Mouse (Mus musculus) intestine, embryonic 16.5 days (tissue): ENCODE results near the gene Katna1. TPM values are rescaled to one million over a fixed set of nuclear protein-coding genes. Genes with fewer than 3 reads are reported as not detected.
A peak's percentile ranks its signal among the peaks of the same experiment; 100 is the strongest.
"Not testable (repeated sequence)": the region's sequence is repeated elsewhere in the genome, so short reads cannot be mapped to it uniquely, and the experiment has no call there.

Source experiments
- ATAC-seq: fragments of 200-750 bp; cut with Nextera tagmentation; 2 replicates; pipeline ENCODE4 v1.8.0; 2017; ENCODE audit warnings: moderate TSS enrichment, moderate library complexity
- H3K27ac ChIP-seq: fragments of 300-500 bp; sonication (generic); 2 replicates; pipeline ENCODE4 v1.5.1; 2014; ENCODE audit warnings: mild to moderate bottlenecking, low read length
- H3K27me3 ChIP-seq: fragments of 300-500 bp; sonication (generic); replicated peaks from 2 replicates; pipeline ENCODE4 v1.6.1; 2014; ENCODE audit warnings: low read length, control low read depth, mixed read lengths; ENCODE audit not compliant: control insufficient read depth, insufficient read depth
- H3K36me3 ChIP-seq: fragments of 300-500 bp; sonication (generic); 2 replicates; pipeline ENCODE4 v1.6.1; 2014; ENCODE audit warnings: low read length, control low read depth; ENCODE audit not compliant: control insufficient read depth, insufficient read depth
- H3K4me1 ChIP-seq: fragments of 300-500 bp; sonication (generic); 2 replicates; pipeline ENCODE4 v1.6.1; 2014; ENCODE audit warnings: low read length, control low read depth, mixed read lengths; ENCODE audit not compliant: control insufficient read depth, insufficient read depth
- H3K4me2 ChIP-seq: fragments of 300-500 bp; sonication (generic); 2 replicates; pipeline ENCODE4 v1.6.1; 2014; ENCODE audit warnings: low read depth, low read length, control low read depth
- H3K4me3 ChIP-seq: fragments of 300-500 bp; sonication (generic); 2 replicates; pipeline ENCODE4 v1.5.1; 2014; ENCODE audit warnings: mild to moderate bottlenecking, low read length
- H3K9ac ChIP-seq: fragments of 300-500 bp; sonication (generic); 2 replicates; pipeline ENCODE4 v1.6.1; 2014; ENCODE audit warnings: low read depth, low read length
- H3K9me3 ChIP-seq: fragments of 300-500 bp; sonication (generic); 2 replicates; pipeline ENCODE4 v1.6.1; 2016; ENCODE audit warnings: low read length, control low read depth; ENCODE audit not compliant: control insufficient read depth
- WGBS: fragments of 180-500 bp; shearing (Covaris S2); extraction: QIAGEN DNeasy Blood & Tissue Kit; methylation state at CpG from one replicate; pipeline ENCODE4 v1.1.7; 2014; 5-methylcytosine and 5-hydroxymethylcytosine counted together
- polyA plus RNA-seq: library from polyadenylated mRNA; unstranded; fragments of >200 nt; fragmentation: Nextera tagmentation; extraction: Ambion mirVana; gene quantifications from 2 replicates; pipeline ENCODE4 v1.2.1, GENCODE M21; 2015

The Katna1 gene
- polyA plus RNA-seq, 1 experiment from 2014 or later: 60.4 TPM

DNA sequence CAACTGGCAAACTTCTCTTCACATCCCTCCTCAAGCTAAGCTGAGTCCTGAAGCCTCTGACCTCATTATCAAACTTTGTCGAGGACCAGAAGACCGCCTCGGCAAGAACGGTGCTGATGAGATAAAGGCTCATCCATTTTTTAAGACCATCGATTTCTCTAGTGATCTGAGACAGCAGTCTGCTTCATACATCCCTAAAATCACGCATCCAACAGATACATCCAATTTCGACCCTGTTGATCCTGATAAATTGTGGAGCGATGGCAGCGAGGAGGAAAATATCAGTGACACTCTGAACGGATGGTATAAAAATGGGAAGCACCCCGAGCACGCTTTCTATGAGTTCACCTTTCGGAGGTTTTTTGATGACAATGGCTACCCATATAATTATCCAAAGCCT lies 13.3 kb upstream of the Katna1 start:
- H3K36me3 ChIP-seq: peaks cover 18% of the 10 kb centered on the region; the same call in 1 of the 2 replicates
- H3K9ac ChIP-seq: no peak overlapping the region
- H3K4me3 ChIP-seq: no peak overlapping the region
- no peak overlapping the region for H3K27ac ChIP-seq
- H3K4me2 ChIP-seq: no peak overlapping the region
- WGBS: 94% methylated on average over 13 of the region's 13 CpGs
- no peaks in the 10 kb centered on the region for H3K4me1 ChIP-seq
- H3K27me3 ChIP-seq: no peaks in the 10 kb centered on the region
- H3K9me3 ChIP-seq: no peaks in the 10 kb centered on the region
- ATAC-seq: no peak

DNA sequence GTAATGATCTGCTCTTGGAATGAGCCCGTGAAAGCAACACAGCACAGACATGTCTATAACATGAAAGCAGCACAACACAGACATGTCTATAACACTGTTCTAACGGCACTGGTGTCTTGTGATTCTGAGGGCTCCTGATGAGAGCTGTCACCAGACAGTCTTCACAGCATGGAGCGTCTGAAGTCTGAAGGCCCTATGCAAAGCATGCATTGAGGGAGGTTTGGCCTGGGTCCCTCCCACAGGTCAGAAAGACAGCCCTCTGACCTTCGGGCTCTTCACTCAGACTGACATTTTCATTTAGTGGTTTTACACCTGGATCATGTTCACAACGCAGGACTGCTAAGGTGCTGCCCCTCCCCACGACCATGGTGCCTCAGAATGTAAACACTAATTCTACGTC lies 10.7 kb upstream of the Katna1 start:
- no peak for ATAC-seq
- peaks cover 15% of the 10 kb centered on the region; the same call in 1 of the 2 replicates for H3K36me3 ChIP-seq

DNA sequence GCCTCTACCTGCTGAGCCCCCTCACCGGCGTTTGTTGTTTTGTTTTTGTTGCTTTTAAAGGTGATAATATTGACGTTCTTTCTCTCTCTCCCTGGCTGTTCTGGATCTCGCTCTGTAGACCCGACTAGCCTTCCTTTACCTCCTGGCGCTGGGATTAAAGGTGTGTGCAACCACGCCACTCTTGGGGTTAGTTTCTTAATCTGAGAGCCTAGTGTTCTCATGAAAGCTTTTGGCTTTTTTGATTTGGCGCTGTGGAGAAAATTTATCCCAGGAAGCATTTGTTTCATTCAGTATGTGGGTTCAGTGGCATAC lies 657 bp downstream of the Katna1 start:
- H3K9me3 ChIP-seq: no peaks in the 10 kb centered on the region
- no peaks in the 10 kb centered on the region for H3K27me3 ChIP-seq
- H3K9ac ChIP-seq: peak overlapping the region; percentile 78
- H3K4me1 ChIP-seq: 0 out of 2 replicates have a peak, but pooled peaks cover 5% of the 10 kb centered on the region
- H3K4me3 ChIP-seq: peak overlapping the region; percentile 84
- H3K36me3 ChIP-seq: 0 out of 2 replicates have a peak, but pooled peaks cover 3% of the 10 kb centered on the region
- peak overlapping the region; percentile 78 for H3K4me2 ChIP-seq
- peak overlapping the region; percentile 73 for H3K27ac ChIP-seq
- 0 out of 2 replicates have a peak, but pooled peaks have one; percentile 7 for ATAC-seq
- 0% methylated on average over 8 of the region's 8 CpGs for WGBS

More for the DNA sequence above, 10.7 kb upstream of the Katna1 start:
- no peak overlapping the region for H3K4me2 ChIP-seq
- H3K4me3 ChIP-seq: no peak overlapping the region
- H3K9ac ChIP-seq: no peak overlapping the region
- no peaks in the 10 kb centered on the region for H3K4me1 ChIP-seq
- WGBS: 69% methylated on average over 7 of the region's 7 CpGs
- H3K27ac ChIP-seq: no peak overlapping the region
- no peaks in the 10 kb centered on the region for H3K9me3 ChIP-seq
- H3K27me3 ChIP-seq: no peaks in the 10 kb centered on the region

DNA sequence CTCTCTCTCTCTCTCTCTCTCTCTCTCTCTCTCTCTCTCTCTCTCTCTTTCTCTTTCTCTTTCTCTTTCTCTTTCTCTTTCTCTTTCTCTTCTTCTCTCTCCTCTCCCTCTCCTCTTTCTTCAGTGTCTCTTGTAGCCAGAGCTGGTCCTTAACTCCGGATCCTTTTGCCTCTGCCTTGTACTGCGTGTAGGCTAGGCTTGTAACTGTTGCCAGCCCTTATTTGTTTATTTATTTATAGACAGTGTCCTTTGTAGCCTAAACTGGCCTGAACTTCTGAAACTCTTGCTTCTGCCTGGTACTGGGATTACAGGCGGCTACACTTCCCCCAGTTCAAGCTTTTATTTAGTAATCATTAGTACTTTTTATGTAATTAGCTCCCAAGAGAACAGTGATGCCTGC lies 1.2 kb downstream of the Katna1 start:
- Histone ChIP-seq H3K4me3 (peak overlapping the region; percentile 29), H3K27ac (no peak overlapping the region), H3K4me1 (0 out of 2 replicates have a peak, but pooled peaks cover 5% of the 10 kb centered on the region), H3K9me3 (no peaks in the 10 kb centered on the region), H3K36me3 (0 out of 2 replicates have a peak, but pooled peaks cover 3% of the 10 kb centered on the region), H3K4me2 (peak overlapping the region; percentile 78), H3K9ac (peak overlapping the region; percentile 48), H3K27me3 (no peaks in the 10 kb centered on the region)
- WGBS: 14% methylated on average over 3 of the region's 3 CpGs
- ATAC-seq: no peak

DNA sequence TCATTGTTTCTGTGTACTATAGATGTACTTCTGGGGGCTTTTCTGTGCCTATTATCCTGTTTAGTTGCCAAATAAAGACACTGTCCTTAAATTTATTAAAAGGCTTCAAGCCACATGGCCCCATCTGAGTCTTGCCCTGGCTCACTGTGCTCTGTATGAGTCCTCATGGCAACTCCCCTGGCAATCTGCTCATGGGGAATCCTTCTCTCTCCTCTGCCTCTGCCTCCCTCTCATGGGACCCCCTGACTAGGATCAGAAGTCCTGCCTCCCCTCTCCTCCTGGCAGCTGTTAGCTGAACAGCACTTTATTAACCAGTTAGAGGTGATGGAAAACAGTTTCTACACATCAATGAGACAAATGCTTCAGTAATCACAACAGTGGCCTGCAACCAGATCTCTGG lies 5.8 kb downstream of the Katna1 start:
- H3K27me3 ChIP-seq: no peaks in the 10 kb centered on the region
- H3K36me3 ChIP-seq: 0 out of 2 replicates have a peak, but pooled peaks cover 3% of the 10 kb centered on the region
- H3K9me3 ChIP-seq: no peaks in the 10 kb centered on the region
- H3K4me1 ChIP-seq: 0 out of 2 replicates have a peak, but pooled peaks cover 5% of the 10 kb centered on the region
- ATAC-seq: no peak
- no peak overlapping the region for H3K4me2 ChIP-seq
- H3K27ac ChIP-seq: no peak overlapping the region
- H3K9ac ChIP-seq: no peak overlapping the region
- no peak overlapping the region for H3K4me3 ChIP-seq

DNA sequence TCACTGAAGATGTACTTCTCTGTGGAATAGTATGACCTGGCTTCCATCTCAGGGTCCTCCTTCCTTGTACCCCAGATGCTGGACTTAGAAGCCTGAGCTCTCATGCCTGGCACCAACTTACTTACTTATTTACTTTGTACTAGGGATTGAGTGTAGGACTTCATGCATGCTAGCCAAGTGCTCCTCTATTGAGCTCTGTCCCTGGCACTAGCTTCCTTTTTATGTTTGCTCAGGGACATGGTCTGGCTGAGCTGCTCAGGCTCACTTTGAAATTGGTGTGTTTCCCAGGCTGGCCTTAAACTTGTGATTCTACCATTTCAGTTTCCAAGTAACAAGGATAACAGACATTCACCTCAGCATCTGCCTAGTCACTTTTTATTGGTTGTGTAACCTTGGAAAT lies 11.3 kb downstream of the Katna1 start:
- Histone ChIP-seq H3K27me3 (no peaks in the 10 kb centered on the region), H3K4me3 (no peak overlapping the region), H3K9me3 (no peaks in the 10 kb centered on the region), H3K9ac (no peak overlapping the region), H3K36me3 (no peaks in the 10 kb centered on the region), H3K4me1 (no peaks in the 10 kb centered on the region), H3K27ac (no peak overlapping the region), H3K4me2 (no peak overlapping the region)
- no peak for ATAC-seq

DNA sequence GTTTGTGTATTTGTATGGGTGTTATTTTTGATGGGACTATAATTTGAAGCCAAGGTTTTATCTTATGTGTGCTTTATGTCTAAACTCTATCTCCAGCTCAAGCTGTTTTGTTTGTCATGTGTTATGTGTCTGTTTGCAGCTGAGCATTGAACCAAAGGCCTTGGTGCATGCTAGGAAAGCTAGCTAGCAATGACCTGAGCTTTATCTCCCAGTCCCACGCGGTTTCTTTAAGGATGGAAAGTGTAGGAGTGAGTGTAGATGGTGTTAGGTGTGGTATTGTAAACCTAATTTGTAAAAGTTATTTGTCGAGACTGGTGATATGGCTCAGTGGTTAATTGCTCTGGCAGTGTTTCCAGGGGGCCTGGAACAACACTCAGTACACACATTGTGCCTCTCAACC lies 12.1 kb downstream of the Katna1 start:
- Histone ChIP-seq H3K4me1 (no peaks in the 10 kb centered on the region), H3K36me3 (no peaks in the 10 kb centered on the region), H3K9me3 (no peaks in the 10 kb centered on the region), H3K4me3 (no peak overlapping the region), H3K27me3 (no peaks in the 10 kb centered on the region), H3K9ac (no peak overlapping the region), H3K4me2 (no peak overlapping the region), H3K27ac (no peak overlapping the region)
- ATAC-seq: no peak
- WGBS: 52% methylated on average over 3 of the region's 3 CpGs

DNA sequence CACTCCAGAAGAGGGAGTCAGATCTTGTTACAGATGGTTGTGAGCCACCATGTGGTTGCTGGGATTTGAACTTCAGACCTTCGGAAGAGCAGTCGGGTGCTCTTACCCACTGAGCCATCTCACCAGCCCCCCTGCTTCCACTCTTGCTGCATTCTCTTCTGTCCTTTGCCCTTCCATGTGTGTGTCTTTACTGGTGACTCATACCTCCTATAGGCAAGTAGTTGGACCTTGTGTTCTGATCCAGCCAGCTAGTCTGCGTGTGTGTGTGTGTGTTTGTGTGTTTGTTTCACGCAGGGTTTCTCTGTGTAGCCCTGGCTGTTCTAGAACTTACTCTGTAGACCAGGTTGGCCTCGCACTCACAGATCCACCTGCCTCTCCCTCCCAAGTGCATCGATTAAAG lies 19.7 kb downstream of the Katna1 start:
- peaks cover 16% of the 10 kb centered on the region for H3K36me3 ChIP-seq
- 0 out of 2 replicates have a peak, but pooled peaks have one; percentile 42 for ATAC-seq
- H3K27me3 ChIP-seq: not testable (repeated sequence)

DNA sequence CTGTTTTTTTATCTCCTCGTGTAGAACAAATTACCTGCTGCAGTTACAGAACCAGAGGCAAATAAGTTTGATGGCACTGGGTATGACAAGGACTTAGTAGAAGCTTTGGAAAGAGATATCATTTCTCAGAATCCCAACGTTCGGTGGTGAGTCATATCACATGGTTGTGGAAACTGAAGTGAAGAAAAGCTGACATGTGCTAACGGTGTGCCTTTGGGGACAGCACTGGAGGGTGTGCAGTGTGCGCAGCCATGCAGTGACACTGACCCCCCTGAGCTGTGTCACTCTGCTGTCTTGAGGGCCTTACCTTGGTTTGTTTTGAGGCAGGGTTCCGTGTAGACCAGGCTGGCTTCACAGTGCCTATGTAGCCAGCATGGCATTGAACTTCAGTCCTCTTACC lies 23.0 kb downstream of the Katna1 start:
- peaks cover 17% of the 10 kb centered on the region for H3K36me3 ChIP-seq

More for the DNA sequence above, 19.7 kb downstream of the Katna1 start:
- not testable (repeated sequence) for H3K9ac ChIP-seq, H3K4me3 ChIP-seq, H3K4me1 ChIP-seq, H3K27ac ChIP-seq, H3K4me2 ChIP-seq, H3K9me3 ChIP-seq
- 96% methylated on average over 6 of the region's 6 CpGs for WGBS

DNA sequence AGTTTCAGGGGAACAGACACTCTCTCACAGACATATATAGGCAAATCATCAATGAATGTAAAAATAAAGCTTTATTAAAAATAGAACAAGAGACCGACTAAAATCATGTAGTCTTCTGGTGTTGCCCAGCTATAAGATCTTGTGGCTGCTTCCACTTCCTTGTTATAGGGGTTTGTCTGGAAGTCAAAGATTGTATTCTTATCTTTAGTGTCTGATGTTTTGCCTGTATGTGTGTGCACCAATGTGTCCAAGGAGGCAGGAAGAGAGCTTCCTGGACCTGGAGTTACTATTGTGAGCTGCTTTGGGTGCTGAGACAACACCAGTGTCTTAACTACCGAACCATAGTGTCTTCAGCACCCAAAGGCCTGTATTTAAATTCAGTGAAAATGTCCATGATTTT lies 31.7 kb downstream of the Katna1 start:
- Histone ChIP-seq H3K36me3 (peaks cover 6% of the 10 kb centered on the region; the same call in 1 of the 2 replicates), H3K4me3 (no peak overlapping the region), H3K9me3 (no peaks in the 10 kb centered on the region), H3K27ac (no peak overlapping the region), H3K9ac (no peak overlapping the region), H3K27me3 (no peaks in the 10 kb centered on the region), H3K4me1 (no peaks in the 10 kb centered on the region), H3K4me2 (no peak overlapping the region)
- no peak for ATAC-seq
- WGBS: 93% methylated on average over 2 of the region's 2 CpGs

More for the DNA sequence above, 23.0 kb downstream of the Katna1 start:
- WGBS: 86% methylated on average over 6 of the region's 6 CpGs
- H3K4me2 ChIP-seq: no peak overlapping the region
- H3K4me1 ChIP-seq: no peaks in the 10 kb centered on the region
- no peak overlapping the region for H3K27ac ChIP-seq
- no peaks in the 10 kb centered on the region for H3K9me3 ChIP-seq
- ATAC-seq: no peak
- no peaks in the 10 kb centered on the region for H3K27me3 ChIP-seq
- no peak overlapping the region for H3K4me3 ChIP-seq
- H3K9ac ChIP-seq: no peak overlapping the region
